Mouse (Mus musculus): ENCODE results near the gene Ints7.

GRCm38 (mm10) chr1:191569625-191570024, 5.8 kb upstream of the Ints7 start:
- TF ChIP-seq CTCF (IDR thresholded peaks at IDR 0.05; ENCODE audit: control insufficient read depth, insufficient read depth, low read length) (no peak), POLR2A (IDR thresholded peaks at IDR 0.05; ENCODE audit: borderline replicate concordance, control insufficient read depth, low read depth, low read length) (no peak)

All from bone marrow, adult 2 months (tissue).